Mouse (Mus musculus) cerebellum, postnatal 25 days (tissue): Measurements from ENCODE around the gene Cdk4.

ENCODE experiments used
- DNase-seq, 2 experiments: peaks; one replicate each; pipeline ENCODE4 v3.0.0; 2021; ENCODE audit warnings: mixed read lengths in 2 of 2

The Cdk4 gene

DNA sequence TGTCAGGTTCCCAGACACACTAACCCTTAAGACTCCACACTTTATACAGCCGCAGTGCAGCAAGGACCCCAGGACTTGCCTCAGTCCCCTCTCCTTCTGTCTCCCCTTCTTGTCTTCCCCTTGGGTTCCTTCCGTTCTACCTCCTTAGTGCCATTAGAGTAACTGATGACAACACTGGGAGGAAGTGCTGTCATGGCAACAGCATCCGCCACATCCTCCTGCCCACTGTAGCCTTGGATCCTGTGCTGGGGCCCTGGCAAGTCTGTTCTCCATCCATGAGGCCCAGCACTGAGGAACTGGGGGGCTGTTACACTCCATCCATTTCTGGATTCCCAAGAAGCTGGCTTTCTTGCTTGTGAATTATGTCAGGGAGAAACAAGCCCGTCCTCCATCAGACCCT lies 12.7 kb downstream of the Cdk4 start:
- no peak for DNase-seq

DNA sequence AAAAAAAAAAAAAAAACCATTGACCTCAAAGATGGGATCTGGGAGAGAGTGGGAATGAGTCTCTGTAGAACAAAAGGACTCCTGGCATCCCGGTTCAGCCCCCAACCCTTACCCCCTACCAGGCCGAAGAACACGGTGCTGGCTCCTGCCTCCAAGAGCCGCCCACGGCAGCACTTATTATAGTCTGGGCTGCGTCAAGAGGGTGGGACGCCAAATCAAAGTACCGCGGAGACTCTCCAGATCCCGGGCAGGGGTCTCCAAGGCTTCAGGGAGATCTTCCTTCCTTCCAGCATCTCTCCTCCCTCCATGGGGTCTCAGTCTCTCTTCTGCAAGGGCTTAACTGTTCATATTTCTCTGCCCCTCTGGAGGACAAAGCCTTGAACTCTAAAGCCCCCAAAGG lies 14.2 kb downstream of the Cdk4 start:
- DNase-seq, result no peak

DNA sequence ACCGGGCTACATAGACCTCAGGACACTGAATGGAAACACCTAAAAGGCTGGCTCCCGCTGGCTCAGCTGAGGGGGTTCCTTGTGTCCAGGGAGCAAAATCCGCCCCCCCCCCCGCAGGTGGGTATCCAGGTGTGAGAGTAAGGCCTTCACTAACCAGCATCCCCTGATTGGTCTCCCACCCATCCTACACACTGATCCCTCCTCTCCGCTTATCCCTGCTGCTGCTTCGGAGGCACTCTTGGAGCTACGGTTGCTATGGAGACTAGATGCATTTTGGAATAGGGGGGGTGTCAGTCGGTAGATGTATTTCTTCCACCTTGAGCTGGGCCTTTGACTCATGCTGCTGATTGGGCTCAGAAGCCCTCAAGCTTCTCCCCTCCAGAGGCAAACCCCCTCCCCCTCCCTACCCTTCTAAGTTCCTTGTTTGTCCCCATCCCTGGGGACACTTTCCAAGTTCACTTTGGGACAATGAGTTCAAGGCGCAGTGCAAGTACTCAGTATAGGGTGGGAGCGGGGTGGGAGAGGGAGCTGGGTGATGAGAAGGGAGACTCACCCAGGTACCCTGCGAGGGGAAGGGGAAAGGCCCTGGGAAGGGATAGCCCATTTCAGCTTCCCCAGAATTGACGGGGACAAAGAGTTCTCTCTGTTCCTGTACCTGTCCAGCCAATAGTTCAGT lies 14.8 kb downstream of the Cdk4 start:
- DNase-seq, result peak in 1 of 2 experiments; percentile 52

DNA sequence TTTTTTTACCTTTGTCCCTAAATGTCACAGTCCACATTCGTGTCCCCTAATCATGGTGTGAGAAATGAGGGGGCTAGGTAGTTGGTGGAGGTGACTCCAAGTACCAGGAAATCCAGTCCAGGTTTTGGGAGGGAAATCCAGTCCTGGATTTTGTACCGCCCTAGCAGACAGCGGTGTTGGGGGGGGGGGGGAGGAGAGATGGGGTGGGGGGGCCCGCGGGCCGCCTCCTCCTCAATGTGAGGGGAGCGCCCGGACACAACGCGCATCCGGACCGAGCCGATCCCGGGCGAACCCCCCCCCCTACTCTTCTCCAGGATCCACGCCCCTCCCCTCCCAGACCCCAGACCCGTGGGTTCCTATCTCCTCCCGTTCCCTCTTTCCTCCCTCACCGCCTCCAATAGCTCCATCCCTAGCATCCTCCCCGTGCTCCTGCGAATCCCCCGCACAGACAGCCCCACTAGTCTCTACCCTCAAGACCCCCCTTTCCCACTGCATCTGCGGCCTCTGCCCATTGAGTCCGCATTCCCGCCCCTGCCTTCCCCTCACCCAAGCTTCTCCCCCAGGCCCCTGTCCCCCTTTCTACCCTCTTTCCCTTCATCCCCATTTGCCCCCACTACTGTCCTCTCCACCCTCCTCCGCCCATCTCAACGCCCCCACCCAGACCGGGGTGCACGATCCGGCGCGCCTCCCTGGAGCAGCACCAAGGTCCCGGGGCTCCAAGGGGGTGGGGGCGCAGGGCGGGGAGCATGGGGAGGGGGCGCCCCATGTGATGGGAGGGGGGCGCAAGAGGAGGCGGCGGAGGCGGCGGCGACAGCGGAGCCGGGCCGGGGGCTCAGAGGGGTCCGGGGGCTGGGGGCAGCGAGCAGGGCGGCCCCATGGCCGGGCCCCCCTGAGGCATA lies 15.6 kb downstream of the Cdk4 start:
- DNase-seq, result peak; percentile 79 to 89

DNA sequence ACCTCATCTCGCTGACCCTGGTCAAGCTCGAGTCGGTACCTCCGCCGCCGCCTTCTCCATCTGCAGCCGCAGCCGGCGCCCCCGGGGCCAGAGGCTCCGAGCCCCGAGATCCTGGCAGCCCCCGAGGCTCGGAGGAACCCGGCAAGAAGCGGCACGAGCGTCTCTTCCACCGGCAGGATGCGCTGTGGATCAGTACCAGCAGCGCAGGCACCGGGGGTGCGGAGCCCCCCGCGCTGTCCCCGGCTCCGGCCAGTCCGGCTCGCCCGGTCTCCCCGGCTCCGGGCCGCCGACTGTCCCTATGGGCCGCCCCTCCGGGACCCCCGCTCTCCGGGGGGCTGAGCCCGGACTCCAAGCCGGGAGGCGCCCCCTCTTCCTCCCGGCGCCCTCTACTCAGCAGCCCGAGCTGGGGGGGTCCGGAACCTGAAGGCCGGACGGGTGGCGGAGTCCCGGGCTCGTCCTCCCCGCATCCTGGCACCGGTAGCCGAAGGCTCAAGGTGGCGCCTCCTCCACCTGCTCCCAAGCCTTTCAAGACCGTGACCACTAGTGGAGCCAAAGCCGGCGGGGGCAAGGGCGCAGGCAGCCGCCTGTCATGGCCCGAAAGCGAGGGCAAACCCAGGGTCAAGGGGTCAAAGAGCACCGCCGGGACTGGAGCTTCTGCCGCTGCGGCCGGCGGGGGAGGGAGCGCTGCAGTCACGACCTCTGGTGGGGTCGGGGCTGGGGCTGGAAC lies 16.5 kb downstream of the Cdk4 start:
- DNase-seq, result peak; percentile 75 to 78

DNA sequence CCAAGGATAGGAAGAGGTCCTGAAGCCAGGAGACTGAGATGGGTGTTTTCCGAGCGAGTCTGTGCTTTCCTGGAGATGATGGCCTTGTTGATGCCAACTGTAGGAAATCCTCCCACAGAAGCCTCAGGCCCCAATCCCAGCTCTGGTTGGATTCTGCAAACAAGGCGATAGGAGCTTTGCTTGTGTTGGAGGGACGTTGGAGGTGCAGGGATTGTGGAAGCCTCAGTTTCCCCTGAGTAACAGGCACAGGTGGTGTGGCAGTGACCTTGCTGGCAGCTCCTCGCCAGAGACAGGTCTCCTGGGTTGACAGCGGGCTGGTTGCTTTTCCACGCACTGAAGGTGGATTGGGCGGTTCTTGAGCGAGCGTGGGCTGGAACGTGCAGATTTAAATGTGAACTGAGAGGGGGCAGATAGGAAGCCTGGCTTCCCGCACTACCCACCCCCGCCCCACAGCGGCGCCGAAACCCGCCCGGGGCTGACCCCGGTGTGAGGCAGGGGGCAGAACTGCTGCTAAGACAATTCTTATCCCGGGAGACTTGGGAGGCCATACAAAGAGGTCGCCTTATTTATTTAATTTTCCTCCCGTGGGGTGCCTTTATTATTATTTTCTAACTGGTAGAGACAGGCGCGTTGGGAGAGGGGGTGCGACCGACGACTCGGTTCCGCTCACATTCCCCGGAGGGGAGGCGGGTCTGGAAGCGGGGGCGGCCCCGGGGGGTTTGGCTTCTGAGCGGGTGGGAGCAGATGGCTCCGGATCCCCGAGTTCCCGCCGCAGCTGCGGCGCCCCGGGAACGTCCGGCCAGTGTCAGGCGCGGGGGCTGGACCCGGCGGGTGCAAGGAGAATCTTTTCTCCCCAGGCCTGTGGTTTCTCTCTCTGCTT lies 17.8 kb downstream of the Cdk4 start:
- peak; percentile 79 to 85 for DNase-seq

DNA sequence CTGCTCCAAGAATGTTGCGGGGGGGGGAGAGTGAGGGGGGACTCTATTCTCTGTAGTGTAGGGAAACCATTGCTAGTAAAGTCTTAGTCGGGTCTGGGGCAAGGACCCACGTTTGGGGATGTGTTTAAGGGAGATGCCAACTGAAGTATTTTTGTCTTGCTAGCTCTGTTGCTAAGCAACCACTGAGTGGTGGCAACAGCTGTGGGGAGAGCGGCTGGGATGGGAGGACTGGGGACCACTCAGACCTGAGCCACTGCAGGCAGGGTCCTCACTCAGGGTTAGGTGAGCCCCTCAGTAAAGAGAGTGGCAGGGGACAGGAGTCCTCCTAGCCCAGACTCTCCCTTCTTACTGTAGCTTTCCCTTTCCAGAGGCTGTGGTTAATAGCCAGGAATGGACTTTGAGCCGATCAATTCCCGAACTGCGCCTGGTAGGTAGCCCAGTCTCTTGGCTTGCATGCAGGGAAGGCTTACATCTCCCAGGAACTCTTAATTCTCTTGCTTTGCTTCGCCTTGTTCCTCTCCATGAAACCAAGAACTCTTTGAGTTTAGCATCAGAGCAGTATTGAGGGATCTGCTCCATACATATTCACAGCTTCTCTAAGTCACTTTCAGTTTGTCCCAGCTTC lies 18.8 kb downstream of the Cdk4 start:
- DNase-seq, result no peak

DNA sequence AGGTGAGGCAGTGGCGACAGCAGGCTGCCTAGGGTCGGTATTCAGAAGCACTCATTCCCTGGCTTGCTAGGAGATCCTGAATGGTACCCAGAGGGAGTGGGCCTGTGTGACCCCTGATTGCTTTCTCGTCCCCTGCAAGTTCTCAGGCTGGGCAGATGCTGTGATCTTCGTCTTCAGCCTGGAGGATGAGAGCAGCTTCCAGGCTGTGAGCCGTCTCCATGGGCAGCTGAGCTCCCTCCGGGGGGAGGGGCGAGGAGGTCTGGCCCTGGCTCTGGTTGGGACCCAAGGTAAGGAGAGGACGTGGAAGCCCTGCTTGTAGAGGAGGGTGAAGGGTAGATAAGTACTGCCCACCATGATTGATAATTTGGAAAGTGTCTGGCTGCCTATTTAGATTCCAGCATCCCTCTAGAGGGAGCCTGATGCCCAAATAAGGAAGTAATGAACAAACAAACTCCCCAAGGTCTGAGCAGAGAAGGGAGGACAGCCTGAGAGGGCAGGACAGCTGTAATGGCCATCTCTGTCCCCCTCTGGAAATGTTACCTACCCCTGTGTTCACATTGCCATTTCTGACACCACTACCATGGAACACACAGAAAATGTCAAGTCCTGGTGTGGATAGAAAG lies 20.1 kb downstream of the Cdk4 start:
- DNase-seq, result no peak

DNA sequence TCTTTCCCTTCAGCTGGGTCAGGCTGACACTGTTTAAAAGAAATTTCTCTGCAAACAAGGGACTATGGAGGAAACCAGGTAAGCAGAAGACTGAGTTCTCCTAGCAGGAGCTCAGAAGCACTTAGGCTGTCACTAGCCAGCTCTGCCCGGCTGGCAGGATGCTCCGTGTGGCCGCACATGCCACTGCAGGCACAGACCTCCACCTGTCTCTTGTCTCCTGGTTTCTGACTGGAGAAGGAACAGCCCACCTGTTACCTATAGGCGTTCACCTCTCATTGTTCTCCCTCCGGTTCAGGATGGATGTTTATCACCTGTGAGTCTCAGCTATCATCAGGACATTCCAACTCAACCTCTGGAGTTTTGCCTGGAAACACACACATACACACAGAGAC lies 20.6 kb downstream of the Cdk4 start:
- DNase-seq, result peak in 1 of 2 experiments; percentile 71

DNA sequence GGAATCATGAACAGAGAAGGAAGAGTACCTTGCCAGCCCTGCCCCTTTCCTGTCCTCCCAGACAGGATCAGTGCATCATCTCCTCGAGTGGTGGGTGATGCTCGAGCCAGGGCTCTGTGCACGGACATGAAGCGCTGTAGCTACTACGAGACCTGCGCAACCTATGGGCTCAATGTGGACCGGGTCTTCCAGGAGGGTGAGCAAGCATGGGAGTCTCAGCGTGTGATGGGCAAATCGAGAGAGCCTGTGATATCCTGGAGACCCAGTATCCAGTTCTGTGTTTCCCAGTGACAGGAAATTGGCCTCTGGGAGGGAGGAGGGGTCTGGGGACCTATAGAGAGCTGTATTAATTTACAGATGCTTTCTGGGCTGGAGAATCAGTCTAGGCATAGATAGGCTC lies 21.7 kb downstream of the Cdk4 start:
- no peak for DNase-seq

DNA sequence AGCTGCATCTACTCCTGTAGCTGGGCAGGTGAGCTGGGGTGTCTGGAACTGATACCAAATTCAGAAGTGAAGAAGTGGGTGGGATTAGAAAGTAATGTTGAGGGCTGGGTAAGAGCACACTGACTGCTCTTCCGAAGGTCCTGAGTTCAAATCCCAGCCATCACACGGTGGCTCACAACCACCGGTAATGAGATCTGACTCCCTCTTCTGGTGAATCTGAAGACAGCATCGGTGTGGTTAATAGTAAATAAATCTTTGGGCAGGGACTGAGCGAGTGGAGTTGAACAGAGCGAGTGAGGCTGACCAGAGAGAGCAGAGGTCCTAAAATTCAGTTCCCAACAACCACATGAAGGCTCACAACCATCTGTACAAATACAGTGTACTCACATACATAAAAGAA lies 22.3 kb downstream of the Cdk4 start:
- DNase-seq, result no peak

DNA sequence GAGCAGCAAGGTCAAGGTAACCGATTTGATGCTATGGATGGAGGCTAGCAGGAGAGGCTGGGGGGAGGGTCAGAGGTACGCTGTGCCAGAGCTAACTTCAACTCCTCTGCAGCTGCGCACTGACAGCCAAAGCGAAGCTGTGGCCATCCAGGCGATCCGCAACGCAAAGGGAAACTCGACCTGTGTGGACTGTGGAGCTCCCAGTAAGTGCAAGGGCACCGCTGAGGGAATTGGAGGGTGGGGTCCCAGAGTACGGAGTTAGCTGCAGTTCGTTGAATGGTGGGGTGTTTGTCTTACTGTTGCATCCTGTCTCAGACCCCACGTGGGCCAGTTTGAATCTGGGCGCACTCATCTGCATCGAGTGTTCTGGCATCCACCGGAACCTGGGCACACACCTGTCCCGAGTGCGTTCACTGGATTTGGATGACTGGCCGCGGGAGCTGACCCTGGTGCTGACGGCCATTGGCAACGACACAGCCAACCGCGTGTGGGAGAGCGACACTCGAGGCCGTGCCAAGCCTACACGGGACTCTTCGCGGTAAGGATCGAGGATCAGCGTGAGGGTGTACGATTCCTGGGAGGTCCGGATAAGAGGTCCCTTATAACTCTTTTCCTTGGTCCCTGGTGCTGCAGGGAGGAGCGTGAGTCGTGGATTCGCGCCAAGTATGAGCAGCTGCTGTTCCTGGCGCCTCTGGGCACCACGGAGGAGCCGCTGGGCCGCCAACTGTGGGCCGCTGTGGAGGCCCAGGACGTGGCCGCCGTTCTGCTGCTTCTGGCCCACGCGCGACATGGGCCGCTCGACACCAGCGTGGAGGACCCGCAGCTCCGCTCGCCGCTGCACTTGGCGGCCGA lies 27.5 kb downstream of the Cdk4 start:
- DNase-seq, result peak; percentile 56 to 60

DNA sequence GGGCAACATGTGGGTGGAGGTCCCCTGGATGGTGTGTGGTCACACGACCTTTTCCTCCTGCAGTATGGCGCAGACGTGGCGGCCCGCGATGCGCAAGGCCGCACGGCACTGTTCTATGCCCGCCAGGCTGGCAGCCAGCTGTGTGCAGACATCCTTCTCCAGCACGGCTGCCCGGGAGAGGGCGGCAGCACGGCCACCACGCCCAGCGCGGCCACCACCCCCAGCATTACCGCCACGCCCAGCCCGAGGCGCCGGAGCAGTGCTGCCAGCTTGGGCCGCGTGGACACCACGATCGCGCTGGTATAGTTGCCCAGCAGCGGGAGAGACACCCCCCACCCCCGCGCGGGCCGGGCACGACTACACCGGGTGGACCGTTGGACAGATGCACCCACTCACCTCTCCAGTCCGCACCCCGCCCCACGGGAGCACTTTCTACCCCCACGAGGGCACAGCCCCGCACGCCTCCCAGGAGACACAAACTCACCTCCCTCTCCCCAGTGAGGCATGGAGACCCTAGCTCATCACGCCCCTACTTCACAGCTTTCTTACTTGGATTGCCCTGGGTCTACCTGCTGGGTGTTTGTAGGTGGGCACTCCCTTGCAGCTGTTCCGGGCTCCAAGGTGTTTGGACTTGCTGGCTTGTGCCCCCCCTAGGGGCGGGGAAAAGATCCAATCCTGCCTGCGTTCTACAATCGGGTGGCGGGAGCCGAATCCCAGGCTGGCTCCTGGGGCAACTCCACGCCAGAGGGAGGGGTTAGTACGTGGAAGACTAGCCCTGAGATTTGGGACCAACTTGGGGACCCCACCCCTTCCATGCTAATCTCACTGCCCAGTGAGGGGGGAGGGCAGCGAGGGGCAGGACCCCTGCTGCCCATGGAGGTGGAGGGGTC lies 28.4 kb downstream of the Cdk4 start:
- DNase-seq, result peak; percentile 55 to 56

DNA sequence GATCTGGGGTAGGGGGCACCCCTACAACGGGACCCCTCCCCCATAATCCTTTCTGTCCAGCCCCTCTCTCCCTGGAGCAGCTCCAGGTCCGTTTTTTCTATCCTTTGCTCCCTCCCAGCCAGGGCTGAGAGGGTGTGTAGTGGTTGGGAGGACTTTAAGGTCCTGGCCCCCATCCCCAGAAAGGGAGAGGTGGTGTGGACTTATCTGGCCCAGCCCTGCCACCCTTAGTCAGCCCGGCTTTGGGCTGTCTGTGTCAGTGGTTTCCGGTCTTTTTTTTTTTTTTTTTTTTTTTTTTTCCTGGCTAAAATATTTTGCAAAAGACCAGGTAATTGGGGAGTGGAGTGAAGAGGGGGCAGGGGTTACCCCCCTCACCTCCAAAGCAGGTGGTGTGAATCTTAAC lies 29.4 kb downstream of the Cdk4 start:
- no peak for DNase-seq

DNA sequence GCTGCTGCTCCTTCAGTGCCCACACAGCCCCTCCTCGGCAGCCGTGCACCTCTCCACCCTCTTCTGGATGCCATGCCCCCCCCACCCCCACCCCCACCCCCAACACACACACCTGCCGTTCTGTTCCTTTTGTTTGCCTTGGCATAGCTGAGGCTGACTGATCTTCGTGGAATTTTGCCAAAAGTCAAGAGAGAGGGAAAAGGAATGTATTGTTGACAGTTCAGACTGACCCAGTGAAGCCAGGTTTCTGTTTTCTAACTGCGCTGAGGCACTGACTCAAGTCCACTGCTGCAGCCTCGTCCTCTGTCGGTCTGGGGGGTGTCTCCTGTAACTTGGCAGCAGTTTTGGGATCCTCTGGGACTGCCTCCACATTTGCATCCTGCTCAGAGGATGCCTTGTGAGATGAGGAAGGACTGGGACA lies 31.1 kb downstream of the Cdk4 start:
- DNase-seq, result peak; percentile 47 to 54

DNA sequence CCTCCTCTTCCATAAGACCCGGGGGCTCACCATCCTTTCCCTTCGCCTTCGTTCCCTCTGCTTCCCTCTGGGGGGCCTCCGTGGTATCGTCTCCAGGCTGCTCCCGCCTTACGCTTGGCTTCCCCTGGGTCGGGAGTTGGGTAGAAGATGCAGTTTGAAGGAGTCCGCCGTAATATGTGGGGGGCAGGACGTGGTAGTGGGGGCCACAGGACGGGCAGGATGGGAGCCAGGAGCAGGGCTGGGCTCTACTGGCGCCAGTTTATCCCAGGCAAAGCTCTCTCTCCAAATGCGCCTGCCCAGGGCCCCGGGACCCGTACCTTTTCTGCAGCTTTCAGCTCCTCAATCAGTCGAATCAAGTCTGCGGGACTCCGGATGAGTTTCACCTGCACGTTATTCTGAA lies 35.2 kb downstream of the Cdk4 start:
- no peak for DNase-seq

DNA sequence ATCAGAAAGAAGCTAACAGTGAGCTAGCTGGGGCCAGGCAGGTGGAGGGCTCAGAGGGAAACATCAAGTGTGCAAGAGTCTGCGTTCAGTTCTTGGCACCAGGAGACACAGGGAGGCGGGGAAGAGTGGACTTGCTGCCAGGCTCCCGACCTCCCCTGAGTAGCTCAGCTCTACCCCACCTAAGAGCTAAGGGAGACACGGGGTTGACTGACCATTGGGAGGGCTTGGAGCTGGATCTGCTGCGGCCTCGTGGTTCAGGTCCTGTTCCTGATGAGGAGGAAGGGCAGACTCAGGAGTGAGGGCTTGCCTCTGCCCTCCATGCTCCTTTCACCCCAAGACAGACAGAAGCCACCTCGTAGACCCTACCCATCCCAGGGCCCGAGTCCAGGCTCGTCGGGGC lies 35.9 kb downstream of the Cdk4 start:
- DNase-seq, result no peak

DNA sequence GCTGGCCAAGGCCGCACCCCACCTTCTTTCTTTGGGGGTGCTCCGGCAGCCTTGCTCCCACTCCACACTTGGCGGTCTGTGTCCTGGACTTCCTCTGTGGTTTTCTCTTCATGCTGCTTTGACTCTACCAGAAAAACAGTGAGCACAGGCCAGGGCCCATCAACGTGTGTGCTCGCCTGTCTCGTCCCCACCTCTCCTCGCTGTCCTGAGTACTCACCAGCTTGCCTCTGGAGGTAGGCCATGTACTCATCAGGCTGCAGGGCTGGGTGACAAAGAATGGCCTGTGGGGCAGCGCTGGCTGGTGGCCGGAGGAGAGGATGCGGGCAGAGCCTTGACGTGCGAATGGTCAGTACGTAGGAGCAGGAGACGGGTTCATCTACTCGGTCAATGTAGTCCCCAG lies 36.5 kb downstream of the Cdk4 start:
- DNase-seq, result no peak

DNA sequence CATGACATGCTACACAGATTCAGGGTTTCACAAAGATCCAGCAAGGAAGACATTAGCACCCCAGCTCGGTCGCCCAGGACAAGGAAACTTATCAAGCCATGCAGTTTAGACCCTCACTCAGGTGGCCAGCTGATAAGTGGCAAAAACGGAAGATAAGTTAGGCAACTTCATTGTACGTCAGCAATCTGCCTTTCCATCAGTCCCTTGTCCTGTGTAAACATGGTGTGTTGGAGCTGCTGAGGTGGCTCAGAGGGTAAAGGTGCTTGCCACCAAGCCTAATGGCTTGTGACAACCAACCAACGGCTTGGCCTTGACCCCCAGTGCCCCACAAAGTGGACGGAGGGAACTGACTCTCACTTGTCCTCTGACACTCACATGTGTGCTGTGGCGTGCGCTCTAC lies 37.1 kb downstream of the Cdk4 start:
- DNase-seq, result no peak

DNA sequence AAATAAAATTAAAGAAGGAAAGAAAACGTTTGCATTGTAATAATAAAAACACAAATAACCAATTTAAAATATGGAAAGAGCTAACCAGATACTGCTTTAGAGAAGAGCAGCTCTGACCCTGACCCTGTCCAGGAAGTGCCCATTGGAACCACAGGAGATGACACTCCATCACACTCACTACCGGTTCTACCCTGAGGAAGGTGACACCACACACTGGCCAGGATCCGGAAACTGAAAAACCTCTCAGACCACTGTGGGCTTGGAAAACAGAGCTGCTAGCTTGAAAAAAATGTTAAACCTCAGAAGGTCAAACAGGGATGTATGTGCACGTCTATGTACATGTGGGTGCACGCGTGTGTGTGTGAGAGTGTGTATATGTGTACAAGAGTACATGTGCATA lies 37.8 kb downstream of the Cdk4 start:
- no peak for DNase-seq
